19 mouse cellular contexts compared by ENCODE assay signal in genomic region chr15:80822276-80822675, GRCm38 (mm10).
DNase-seq lines count a peak whose midpoint lies in the region; ATAC-seq lines count a peak whose summit lies in the region.
"Had no signal": no experiment of that assay in that cellular context is flagged by ENCODE, and none has a peak within 500 bp of the region (broad histone marks: within the 10 kb centered on the region; RNA-seq: fewer than 3 reads in every experiment).

No protein-coding gene starts in this region.

- 0% methylated on average over 1 of the region's 1 CpGs for WGBS in forebrain, embryonic 14.5 days
- WGBS in forebrain, embryonic 11.5 days: 5% methylated on average over 1 of the region's 1 CpGs
- WGBS in forebrain, embryonic 16.5 days: 12% methylated on average over 1 of the region's 1 CpGs

- H3K4me2 ChIP-seq in forebrain, embryonic 14.5 days (ENCODE audit: low read length): no peak overlapping the region
- no peak overlapping the region for H3K4me2 ChIP-seq in forebrain, embryonic 11.5 days (ENCODE audit: low read depth, low read length, severe bottlenecking)
- no peak overlapping the region for H3K4me2 ChIP-seq in forebrain, embryonic 16.5 days (ENCODE audit: low read length)
- H3K4me2 ChIP-seq: hindbrain, embryonic 14.5 days; neural tube, embryonic 12.5 days had no signal

- H3K27me3 ChIP-seq in forebrain, embryonic 14.5 days (replicated peaks; ENCODE audit: control insufficient read depth, insufficient read depth, low read length): no peaks in the 10 kb centered on the region
- no peaks in the 10 kb centered on the region for H3K27me3 ChIP-seq in forebrain, embryonic 11.5 days (ENCODE audit: control insufficient read depth, insufficient read depth, low read length)
- no peaks in the 10 kb centered on the region for H3K27me3 ChIP-seq in forebrain, embryonic 16.5 days (replicated peaks; ENCODE audit: control insufficient read depth, insufficient read depth, low read length)
- H3K27me3 ChIP-seq: CH12.LX; neural tube, embryonic 12.5 days had no signal

- H3K36me3 ChIP-seq in forebrain, embryonic 14.5 days (ENCODE audit: control insufficient read depth, insufficient read depth, low read length): no peaks in the 10 kb centered on the region
- H3K36me3 ChIP-seq in forebrain, embryonic 11.5 days (ENCODE audit: control insufficient read depth, insufficient read depth, low read length): no peaks in the 10 kb centered on the region
- H3K36me3 ChIP-seq in forebrain, embryonic 16.5 days (ENCODE audit: control insufficient read depth, insufficient read depth): no peaks in the 10 kb centered on the region
- H3K36me3 ChIP-seq: neural tube, embryonic 12.5 days had no signal

- no peaks in the 10 kb centered on the region for H3K9me3 ChIP-seq in forebrain, embryonic 14.5 days (replicated peaks; ENCODE audit: control insufficient read depth, low read length)
- H3K9me3 ChIP-seq in forebrain, embryonic 11.5 days (ENCODE audit: control insufficient read depth, low read length): no peaks in the 10 kb centered on the region
- no peaks in the 10 kb centered on the region for H3K9me3 ChIP-seq in forebrain, embryonic 16.5 days (ENCODE audit: control insufficient read depth, low read length)
- H3K9me3 ChIP-seq: neural tube, embryonic 12.5 days had no signal

- no peak overlapping the region for H3K9ac ChIP-seq in forebrain, embryonic 14.5 days (ENCODE audit: low read length)
- H3K9ac ChIP-seq in forebrain, embryonic 11.5 days (ENCODE audit: low read length): no peak overlapping the region
- H3K9ac ChIP-seq in forebrain, embryonic 16.5 days (replicated peaks; ENCODE audit: low read depth, low read length): no peak overlapping the region
- H3K9ac ChIP-seq: hindbrain, embryonic 14.5 days; neural tube, embryonic 12.5 days had no signal

- H3K4me3 ChIP-seq in forebrain, embryonic 14.5 days (ENCODE audit: low read depth, low read length): no peak overlapping the region
- H3K4me3 ChIP-seq in forebrain, embryonic 11.5 days (ENCODE audit: low read depth, low read length): no peak overlapping the region
- H3K4me3 ChIP-seq in forebrain, embryonic 16.5 days (replicated peaks; ENCODE audit: low read length): no peak overlapping the region
- H3K4me3 ChIP-seq: neural tube, embryonic 12.5 days had no signal

- no peak overlapping the region for H3K27ac ChIP-seq in forebrain, embryonic 14.5 days (ENCODE audit: low read depth, low read length)
- H3K27ac ChIP-seq in forebrain, embryonic 11.5 days (ENCODE audit: low read depth, low read length): no peak overlapping the region
- 0 out of 2 replicates have a peak overlapping the region, but pooled peaks have one; percentile 34 for H3K27ac ChIP-seq in forebrain, embryonic 16.5 days (ENCODE audit: low read length)
- H3K27ac ChIP-seq: hindbrain, embryonic 14.5 days; macrophage; neural tube, embryonic 12.5 days had no signal

- peaks cover 12% of the 10 kb centered on the region for H3K4me1 ChIP-seq in forebrain, embryonic 14.5 days (ENCODE audit: control insufficient read depth, insufficient read depth, low read length)
- H3K4me1 ChIP-seq in forebrain, embryonic 11.5 days (replicated peaks; ENCODE audit: control insufficient read depth, insufficient read depth, low read length): peaks cover 2% of the 10 kb centered on the region; the same call in 1 of the 2 replicates
- H3K4me1 ChIP-seq in forebrain, embryonic 16.5 days (replicated peaks; ENCODE audit: control insufficient read depth, insufficient read depth, low read length): peaks cover 14% of the 10 kb centered on the region

- peak; percentile 67 for DNase-seq in forebrain, embryonic 14.5 days (ENCODE audit: low spot score)
- no peak for DNase-seq in forebrain, embryonic 11.5 days (ENCODE audit: low spot score)
- DNase-seq in retina, postnatal 1 day: peak; percentile 40
- DNase-seq in retina, embryonic 14.5 days (ENCODE audit: low spot score): no peak
- DNase-seq in MN1 (ENCODE audit: low spot score): peak; percentile 40
- DNase-seq in T-cell, adult 2 months (ENCODE audit: low spot score): no peak
- no peak for DNase-seq in spleen, adult 12 weeks (ENCODE audit: low spot score)
- DNase-seq: adrenal gland, postnatal 14 days; B cell, adult 2 months; cerebellum, adult 9-11 months; kidney, adult 18-20 months; right cerebral cortex, adult 18-20 months; right cerebral cortex, postnatal 4 days had no signal

- peak; percentile 57 for ATAC-seq in forebrain, embryonic 14.5 days
- ATAC-seq in forebrain, embryonic 11.5 days (replicated peaks; ENCODE audit: low FRiP score): no peak
- no peak for ATAC-seq in forebrain, embryonic 16.5 days
- ATAC-seq: inflammation-experienced regulatory T-cells, adult 6 months had no signal

Comparison
In these comparisons a context has a peak if more than half of its experiments do, and no peak if none do; other contexts are left out.
1. DNase-seq: peak in forebrain, embryonic 14.5 days (single experiment), retina, postnatal 1 day (single experiment) and MN1 (single experiment); none in forebrain, embryonic 11.5 days (single experiment), retina, embryonic 14.5 days (single experiment), T-cell, adult 2 months (single experiment) and spleen, adult 12 weeks (single experiment).